Mouse (Mus musculus) hindbrain, embryonic 14.5 days (tissue): ENCODE measurements around the gene Slc35e4. TPM values are rescaled to one million over a fixed set of nuclear protein-coding genes. Genes with fewer than 3 reads are reported as not detected.

Experiments used
- ATAC-seq: fragments of 200-750 bp; cut with Nextera tagmentation; 2 replicates; pipeline ENCODE4 v1.8.0; 2017; ENCODE audit warnings: moderate number of reproducible peaks, mild to moderate bottlenecking, moderate TSS enrichment, moderate library complexity; ENCODE audit not compliant: low FRiP score
- DNase-seq: peaks from one replicate; pipeline ENCODE4 v3.0.0-alpha.2; 2015; ENCODE audit warnings: low spot score
- H3K27ac ChIP-seq: fragments of 300-500 bp; sonication (generic); 2 replicates; pipeline ENCODE4 v1.5.1; 2014; ENCODE audit warnings: mild to moderate bottlenecking, moderate library complexity
- H3K27me3 ChIP-seq: fragments of 300-500 bp; sonication (generic); 2 replicates; pipeline ENCODE4 v1.6.1; 2014; ENCODE audit warnings: mild to moderate bottlenecking, low read length, mixed read lengths; ENCODE audit not compliant: control insufficient read depth, insufficient read depth
- H3K36me3 ChIP-seq: fragments of 300-500 bp; sonication (generic); replicated peaks from 2 replicates; pipeline ENCODE4 v1.6.1; 2014; ENCODE audit not compliant: control insufficient read depth, insufficient read depth
- H3K4me1 ChIP-seq: fragments of 300-500 bp; sonication (generic); replicated peaks from 2 replicates; pipeline ENCODE4 v1.6.1; 2014; ENCODE audit warnings: antibody characterized with exemption, low read length, mixed read lengths; ENCODE audit not compliant: control insufficient read depth, insufficient read depth
- H3K4me2 ChIP-seq: fragments of 300-500 bp; sonication (generic); replicated peaks from 2 replicates; pipeline ENCODE4 v1.6.1; 2014; ENCODE audit warnings: mild to moderate bottlenecking, moderate library complexity
- H3K4me3 ChIP-seq: fragments of 300-500 bp; sonication (generic); replicated peaks from 2 replicates; pipeline ENCODE4 v1.5.1; 2014; ENCODE audit warnings: mild to moderate bottlenecking, low read length
- H3K9ac ChIP-seq: fragments of 300-500 bp; sonication (generic); 2 replicates; pipeline ENCODE4 v1.6.1; 2014
- H3K9me3 ChIP-seq: fragments of 300-500 bp; sonication (generic); 2 replicates; pipeline ENCODE4 v1.6.1; 2016; ENCODE audit warnings: low read length; ENCODE audit not compliant: control insufficient read depth
- WGBS: fragments of 180-500 bp; shearing (Covaris S2); extraction: QIAGEN DNeasy Blood & Tissue Kit; methylation state at CpG from one replicate; pipeline ENCODE4 v1.1.7; 2014; 5-methylcytosine and 5-hydroxymethylcytosine counted together
- polyA plus RNA-seq: library from polyadenylated mRNA; unstranded; fragments of >200 nt; fragmentation: Nextera tagmentation; extraction: Ambion mirVana; gene quantifications from 2 replicates; pipeline ENCODE4 v1.2.1, GENCODE M21; 2014

Gene Slc35e4
- polyA plus RNA-seq, 1 experiment from 2014 or later: 11.2 TPM

DNA sequence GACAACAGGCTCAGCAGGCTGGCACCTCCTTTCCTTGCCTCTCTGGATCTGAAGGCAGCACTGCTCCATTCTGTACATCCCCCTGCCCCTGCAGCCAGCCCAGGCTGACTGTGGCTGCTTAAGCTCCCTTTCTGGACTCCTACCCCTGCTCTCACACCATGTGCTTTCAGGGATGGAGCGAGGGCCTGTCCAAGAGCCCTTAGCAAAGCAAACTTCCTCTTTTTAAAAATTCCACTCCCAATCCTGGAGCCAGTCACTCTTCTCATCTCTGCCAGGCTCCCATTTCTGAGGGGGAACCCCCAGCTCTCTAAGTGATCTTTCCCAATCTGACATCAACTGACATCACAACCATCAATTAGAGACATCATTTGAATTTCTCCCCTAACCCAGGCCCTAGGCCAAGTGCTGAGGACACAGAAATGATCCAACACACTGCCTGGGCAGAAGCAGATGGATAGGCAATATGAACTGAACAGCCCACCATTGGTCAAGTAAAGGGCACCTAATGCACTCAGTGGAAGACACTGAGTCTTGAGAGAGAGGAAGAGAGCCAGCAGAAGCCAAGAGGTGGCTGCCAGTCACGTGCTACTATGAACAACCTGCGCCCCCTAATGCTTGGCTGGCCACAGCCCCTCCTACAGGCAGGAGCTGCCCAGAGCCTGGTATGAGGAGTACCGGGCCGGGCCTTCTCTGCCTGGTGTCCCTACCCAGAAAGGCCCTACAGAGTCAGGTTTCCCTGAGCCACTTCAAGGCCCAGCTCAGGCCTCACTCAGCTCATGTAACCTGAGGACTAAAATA lies 3.8 kb downstream of the Slc35e4 start:
- Histone ChIP-seq H3K4me3 (peak overlapping the region; percentile 62), H3K36me3 (peaks cover 16% of the 10 kb centered on the region; the same call in 1 of the 2 replicates), H3K9me3 (no peaks in the 10 kb centered on the region), H3K9ac (peak overlapping the region; percentile 26; the same call in 1 of the 2 replicates), H3K4me1 (peaks cover 43% of the 10 kb centered on the region), H3K27ac (no peak overlapping the region), H3K27me3 (no peaks in the 10 kb centered on the region), H3K4me2 (peak overlapping the region; percentile 85)
- ATAC-seq (no peak), DNase-seq (no peak)
- whole genome bisulfite sequencing: 53% methylated on average over 5 of the region's 5 CpGs

DNA sequence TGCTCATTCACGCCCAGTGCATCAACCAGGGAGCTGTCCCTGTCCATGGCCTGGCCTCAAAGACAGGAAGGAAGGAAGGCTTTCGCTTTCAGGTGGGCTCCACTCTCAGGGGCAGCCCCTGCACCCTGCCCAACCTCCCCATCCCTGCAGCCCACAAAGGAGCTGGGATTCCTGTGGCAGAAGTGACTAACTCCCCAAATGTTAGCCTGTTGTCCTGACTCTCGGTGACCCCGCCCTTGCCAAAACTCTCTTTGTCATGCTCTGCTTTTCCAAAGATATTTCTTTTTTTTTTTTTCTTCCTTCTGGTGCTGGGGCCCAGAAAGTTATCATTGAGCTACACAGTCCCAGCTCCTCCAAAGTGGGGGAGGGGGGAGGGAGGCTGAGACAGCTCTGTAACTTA lies 5.2 kb downstream of the Slc35e4 start:
- no peaks in the 10 kb centered on the region for H3K9me3 ChIP-seq
- H3K36me3 ChIP-seq: peaks cover 19% of the 10 kb centered on the region
- H3K9ac ChIP-seq: no peak overlapping the region
- ATAC-seq (no peak), DNase-seq (no peak)
- H3K4me3 ChIP-seq: no peak overlapping the region
- H3K4me1 ChIP-seq: peaks cover 41% of the 10 kb centered on the region
- 92% methylated on average over 4 of the region's 4 CpGs for WGBS
- no peak overlapping the region for H3K4me2 ChIP-seq
- H3K27ac ChIP-seq: no peak overlapping the region
- H3K27me3 ChIP-seq: no peaks in the 10 kb centered on the region

DNA sequence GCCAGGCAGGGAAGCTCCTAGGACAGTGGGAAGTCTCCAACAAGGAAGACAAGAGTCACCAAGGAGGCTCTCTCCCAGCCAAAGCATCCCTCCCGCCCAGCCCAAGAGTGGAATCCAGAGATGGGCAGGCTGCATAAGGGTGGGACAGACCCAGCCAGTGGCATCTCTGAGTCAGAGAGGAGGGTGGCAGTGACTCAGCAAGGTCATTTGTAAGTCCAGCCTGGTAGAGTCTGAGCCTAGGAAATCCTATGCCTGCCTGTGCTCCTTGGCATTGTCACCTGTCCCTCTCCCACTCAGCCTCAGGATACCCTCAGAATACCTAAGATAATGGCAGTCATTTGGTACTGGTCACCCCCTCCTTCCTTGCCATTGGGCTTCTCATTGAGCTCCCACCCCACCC lies 9.0 kb downstream of the Slc35e4 start:
- WGBS: 100% methylated on average over 1 of the region's 1 CpGs
- no peak overlapping the region for H3K4me3 ChIP-seq

GRCm38 (mm10) chr11:3904673-3905072 lies 9.8 kb downstream of the Slc35e4 start:
- Histone ChIP-seq H3K4me3 (no peak overlapping the region), H3K9ac (no peak overlapping the region), H3K4me1 (peaks cover 9% of the 10 kb centered on the region; the same call in 1 of the 2 replicates), H3K27ac (no peak overlapping the region), H3K4me2 (no peak overlapping the region), H3K36me3 (peaks cover 34% of the 10 kb centered on the region), H3K9me3 (no peaks in the 10 kb centered on the region), H3K27me3 (no peaks in the 10 kb centered on the region)
- DNase-seq: no peak
- no peak for ATAC-seq
- 85% methylated on average over 6 of the region's 6 CpGs for WGBS

More for the DNA sequence above, 9.0 kb downstream of the Slc35e4 start:
- ATAC-seq (no peak), DNase-seq (no peak)
- no peak overlapping the region for H3K27ac ChIP-seq
- H3K9ac ChIP-seq: no peak overlapping the region
- H3K4me2 ChIP-seq: no peak overlapping the region
- peaks cover 29% of the 10 kb centered on the region for H3K36me3 ChIP-seq
- peaks cover 11% of the 10 kb centered on the region for H3K4me1 ChIP-seq
- no peaks in the 10 kb centered on the region for H3K27me3 ChIP-seq
- H3K9me3 ChIP-seq: no peaks in the 10 kb centered on the region

- peaks cover 42% of the 10 kb centered on the region for H3K36me3 ChIP-seq
Measured at GRCm38 (mm10) chr11:3903046-3903445, 11.4 kb downstream of the Slc35e4 start.

DNA sequence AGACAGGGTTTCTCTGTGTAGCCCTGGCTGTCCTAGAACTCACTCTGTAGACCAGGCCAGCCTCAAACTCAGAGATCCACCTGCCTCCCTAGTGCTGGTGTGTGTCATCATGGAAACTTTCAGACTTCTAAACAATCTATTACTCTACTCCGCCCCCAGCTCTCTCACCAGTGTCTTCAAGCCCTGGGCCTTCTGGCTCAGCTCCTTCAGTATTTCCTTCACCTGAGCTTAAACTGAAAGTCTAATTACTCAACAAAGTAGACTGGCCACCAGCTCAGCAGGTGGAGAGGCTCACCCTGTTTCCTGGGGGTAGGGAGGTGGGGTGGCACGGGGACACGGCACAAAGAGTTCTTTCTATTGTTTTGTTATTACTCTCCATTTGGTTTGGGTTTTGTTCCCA lies 11.9 kb downstream of the Slc35e4 start:
- DNase-seq (no peak), ATAC-seq (no peak)
- no peak overlapping the region for H3K9ac ChIP-seq
- no peak overlapping the region for H3K4me3 ChIP-seq
- H3K27me3 ChIP-seq: no peaks in the 10 kb centered on the region
- no peaks in the 10 kb centered on the region for H3K9me3 ChIP-seq
- no peak overlapping the region for H3K4me2 ChIP-seq
- 91% methylated on average over 3 of the region's 3 CpGs for WGBS
- peaks cover 45% of the 10 kb centered on the region for H3K36me3 ChIP-seq
- H3K4me1 ChIP-seq: peaks cover 9% of the 10 kb centered on the region; the same call in 1 of the 2 replicates
- H3K27ac ChIP-seq: no peak overlapping the region

More at GRCm38 (mm10) chr11:3903046-3903445, 11.4 kb downstream of the Slc35e4 start:
- WGBS: 74% methylated on average over 5 of the region's 5 CpGs
- no peak overlapping the region for H3K27ac ChIP-seq
- H3K4me1 ChIP-seq: peaks cover 9% of the 10 kb centered on the region; the same call in 1 of the 2 replicates
- ATAC-seq (no peak), DNase-seq (no peak)
- H3K27me3 ChIP-seq: no peaks in the 10 kb centered on the region
- H3K9me3 ChIP-seq: no peaks in the 10 kb centered on the region
- H3K4me3 ChIP-seq: no peak overlapping the region
- no peak overlapping the region for H3K4me2 ChIP-seq
- H3K9ac ChIP-seq: no peak overlapping the region

- DNase-seq (no peak), ATAC-seq (no peak)
- 87% methylated on average over 6 of the region's 6 CpGs for WGBS
- Histone ChIP-seq H3K4me1 (peaks cover 9% of the 10 kb centered on the region; the same call in 1 of the 2 replicates), H3K9ac (no peak overlapping the region), H3K27ac (no peak overlapping the region), H3K36me3 (peaks cover 39% of the 10 kb centered on the region), H3K4me3 (no peak overlapping the region), H3K4me2 (no peak overlapping the region), H3K27me3 (no peaks in the 10 kb centered on the region), H3K9me3 (no peaks in the 10 kb centered on the region)
Measured at GRCm38 (mm10) chr11:3900296-3900695, 14.2 kb downstream of the Slc35e4 start.

- ATAC-seq (no peak), DNase-seq (no peak)
- Histone ChIP-seq H3K4me3 (no peak overlapping the region), H3K36me3 (peaks cover 26% of the 10 kb centered on the region), H3K9ac (no peak overlapping the region), H3K27ac (no peak overlapping the region), H3K9me3 (no peaks in the 10 kb centered on the region), H3K4me2 (no peak overlapping the region), H3K27me3 (no peaks in the 10 kb centered on the region), H3K4me1 (peaks cover 13% of the 10 kb centered on the region; the same call in 1 of the 2 replicates)
- 97% methylated on average over 1 of the region's 1 CpGs for WGBS
Measured at GRCm38 (mm10) chr11:3895933-3896332, 18.5 kb downstream of the Slc35e4 start.

DNA sequence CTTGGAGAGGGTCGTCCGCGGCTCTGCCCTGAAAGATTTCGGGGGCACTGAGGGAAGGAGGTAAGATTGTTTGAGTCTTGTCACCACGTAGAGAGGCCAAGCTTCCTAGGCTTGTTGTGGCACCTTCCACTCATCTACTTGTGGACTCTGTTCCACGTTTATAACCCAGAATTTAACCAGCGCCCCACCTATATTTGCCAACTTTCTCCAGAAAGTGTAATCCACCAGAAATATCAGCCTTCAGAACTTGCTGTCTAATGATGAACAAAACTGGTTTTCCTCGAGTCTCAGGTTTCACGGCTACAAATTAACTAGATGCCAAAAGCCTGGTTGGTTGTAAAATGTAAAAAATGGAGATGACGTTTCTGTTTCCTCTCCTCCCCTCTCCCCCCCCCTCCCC lies 19.0 kb downstream of the Slc35e4 start:
- ATAC-seq: no peak
- H3K27ac ChIP-seq: peak overlapping the region; percentile 83
- H3K36me3 ChIP-seq: peaks cover 26% of the 10 kb centered on the region
- peak overlapping the region; percentile 82 for H3K4me2 ChIP-seq
- 4% methylated on average over 10 of the region's 10 CpGs for WGBS
- H3K4me3 ChIP-seq: peak overlapping the region; percentile 53
- no peaks in the 10 kb centered on the region for H3K27me3 ChIP-seq
- peaks cover 13% of the 10 kb centered on the region; the same call in 1 of the 2 replicates for H3K4me1 ChIP-seq
- peak; percentile 42 for DNase-seq
- H3K9me3 ChIP-seq: no peaks in the 10 kb centered on the region
- H3K9ac ChIP-seq: peak overlapping the region; percentile 77
